Mouse (Mus musculus) 416B (cell line): ENCODE data around the gene Acat1.

Experiments used
- DNase-seq: peaks from one replicate; pipeline ENCODE4 v3.0.0; 2011; ENCODE audit warnings: low read depth

The Acat1 gene

GRCm38 (mm10) chr9:53609968-53610781 is at the start of gene Acat1:
Acat1 (minus strand) TSS chr9:53610382.
- peak; percentile 95 for DNase-seq

GRCm38 (mm10) chr9:53634796-53635195 is 24.6 kb upstream of the Acat1 start:
- no peak for DNase-seq

- DNase-seq, result no peak
Observed at GRCm38 (mm10) chr9:53615246-53615645, 5.1 kb upstream of the Acat1 start.

- DNase-seq, result no peak
Observed at GRCm38 (mm10) chr9:53614286-53614685, 4.1 kb upstream of the Acat1 start.

GRCm38 (mm10) chr9:53609306-53609967 is 745 bp downstream of the Acat1 start:
- DNase-seq, result no peak

GRCm38 (mm10) chr9:53607816-53608215 is 2.4 kb downstream of the Acat1 start:
- no peak for DNase-seq

GRCm38 (mm10) chr9:53607192-53607591 is 3.0 kb downstream of the Acat1 start:
- no peak for DNase-seq

- peak; percentile 24 for DNase-seq
Observed at GRCm38 (mm10) chr9:53604954-53605353, 5.2 kb downstream of the Acat1 start.

GRCm38 (mm10) chr9:53603849-53604248 is 6.3 kb downstream of the Acat1 start:
- no peak for DNase-seq

GRCm38 (mm10) chr9:53603384-53603783 is 6.8 kb downstream of the Acat1 start:
- peak; percentile 98 for DNase-seq

- no peak for DNase-seq
Observed at GRCm38 (mm10) chr9:53601541-53601940, 8.6 kb downstream of the Acat1 start.

GRCm38 (mm10) chr9:53598631-53599030 is 11.6 kb downstream of the Acat1 start:
- no peak for DNase-seq

GRCm38 (mm10) chr9:53596971-53597600 is 13.1 kb downstream of the Acat1 start:
- no peak for DNase-seq

GRCm38 (mm10) chr9:53594764-53595163 is 15.4 kb downstream of the Acat1 start:
- DNase-seq, result peak; percentile 84

- no peak for DNase-seq
Observed at GRCm38 (mm10) chr9:53581870-53582269, 28.3 kb downstream of the Acat1 start.

GRCm38 (mm10) chr9:53575721-53576120 is 34.5 kb downstream of the Acat1 start:
- no peak for DNase-seq

- no peak for DNase-seq
Observed at GRCm38 (mm10) chr9:53572516-53573307, 37.5 kb downstream of the Acat1 start.

GRCm38 (mm10) chr9:53570662-53571061 is 39.5 kb downstream of the Acat1 start:
- no peak for DNase-seq

- DNase-seq, result peak; percentile 48
Observed at GRCm38 (mm10) chr9:53537336-53537965, 72.7 kb downstream of the Acat1 start.

- DNase-seq, result peak; percentile 99
Observed at GRCm38 (mm10) chr9:53536558-53537320, 73.4 kb downstream of the Acat1 start, which contains the start of the genes Atm and Npat. Atm (minus strand) TSS chr9:53536740. Npat (plus strand) TSS chr9:53537047.
